Mouse (Mus musculus) bone marrow macrophage, adult 2 months (primary cell): ENCODE measurements around the gene Ccm2l.

Experiments
- CTCF ChIP-seq: IDR thresholded peaks from 2 replicates; pipeline ENCODE4 v1.5.1; 2012; ENCODE audit warnings: low read depth, mild to moderate bottlenecking, low read length, moderate library complexity
- POLR2A ChIP-seq: IDR thresholded peaks from 2 replicates; pipeline ENCODE4 v1.6.1; 2012; ENCODE audit warnings: mild to moderate bottlenecking, low read depth, low read length, borderline replicate concordance

DNA sequence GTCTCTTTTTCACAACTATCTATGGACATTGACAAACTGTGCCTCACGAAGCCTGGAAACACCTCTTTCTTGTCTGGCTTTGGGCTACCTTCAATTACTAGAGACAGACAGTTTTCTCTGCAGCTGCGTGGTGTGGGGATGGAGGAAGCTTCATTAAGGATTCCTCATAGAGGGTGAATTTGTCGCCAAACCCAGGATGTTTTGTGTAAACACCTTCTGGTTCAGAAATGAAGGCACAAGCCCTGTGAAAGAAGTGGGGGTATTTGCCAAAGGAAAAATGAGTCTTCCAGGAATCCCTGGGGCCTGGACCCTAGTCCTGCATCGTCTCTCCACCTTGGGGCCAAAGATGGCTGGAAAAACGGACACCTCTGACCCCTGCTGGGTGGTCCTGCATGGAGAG is 49.0 kb upstream of the Ccm2l start:
- TF ChIP-seq POLR2A (no peak), CTCF (no peak)
